Mouse (Mus musculus): Measurements from ENCODE around the gene Pla2g4b. TPM values are rescaled to one million over a fixed set of nuclear protein-coding genes. Genes with fewer than 3 reads are reported as not detected.

The Pla2g4b gene
- total and polyA plus RNA-seq, 3 experiments, result 0.90 to 2.7 (median 2.5) TPM

DNA sequence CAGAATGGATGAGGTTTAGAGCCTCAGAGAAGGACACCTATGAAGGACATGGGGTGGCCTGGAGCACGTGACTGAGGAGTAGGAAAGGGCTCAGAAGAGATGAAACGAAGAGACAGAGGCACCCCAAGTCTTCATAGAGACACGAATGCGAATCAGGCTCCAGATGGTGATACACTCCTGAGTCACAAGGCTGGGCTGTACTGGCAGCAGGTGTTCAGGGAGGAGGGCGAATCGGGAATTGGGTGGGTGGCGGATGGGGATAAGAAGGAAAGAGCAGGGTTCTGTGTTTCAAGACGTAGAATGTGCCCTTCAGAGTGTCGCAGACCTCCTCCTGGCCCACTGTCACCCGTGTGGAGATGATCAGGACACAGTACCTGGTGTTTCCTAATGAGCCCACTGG, 32.0 kb downstream of the Pla2g4b start:
- Histone ChIP-seq H3K27ac (ENCODE audit: insufficient read depth, low read depth) (no peak overlapping the region), H3K27me3 (replicated peaks) (peaks cover 32% of the 10 kb centered on the region), H3K9ac (ENCODE audit: insufficient read depth, low read depth) (no peak overlapping the region), H3K4me1 (ENCODE audit: control insufficient read depth in 1 of 2, insufficient read depth in 2 of 2) (no peaks in the 10 kb centered on the region; a peak in 1 of 4 replicates), H3K9me3 (replicated peaks; ENCODE audit: low read length) (no peaks in the 10 kb centered on the region), H3K36me3 (replicated peaks in 1 of 2; ENCODE audit: control insufficient read depth in 1 of 2, insufficient read depth in 1 of 2, low read length in 1 of 2) (no peaks in the 10 kb centered on the region), H3K4me3 (replicated peaks in 1 of 3; ENCODE audit: low read depth in 2 of 3, low read length in 2 of 3, poor library complexity in 1 of 3) (no peak overlapping the region), H3K79me2 (replicated peaks; ENCODE audit: control insufficient read depth, extremely low read depth, insufficient read depth, poor library complexity, severe bottlenecking) (no peaks in the 10 kb centered on the region), H3K4me2 (ENCODE audit: insufficient read depth, low read depth, poor library complexity, severe bottlenecking) (no peak overlapping the region)
- TF ChIP-seq ZNF384 (IDR thresholded peaks at IDR 0.05; ENCODE audit: low read depth, low read length) (no peak), ZMIZ1 (IDR thresholded peaks at IDR 0.05; ENCODE audit: low read depth, low read length) (no peak), JUND (conservative IDR thresholded peaks at IDR 0.05; ENCODE audit: low read depth, low read length) (no peak), KAT2A (IDR thresholded peaks at IDR 0.05; ENCODE audit: insufficient replicate concordance, low read length) (no peak), MXI1 (IDR thresholded peaks at IDR 0.05; ENCODE audit: low read depth, low read length) (no peak), MEF2A (IDR thresholded peaks at IDR 0.05; ENCODE audit: borderline replicate concordance, low read depth, low read length) (no peak), HCFC1 (IDR thresholded peaks at IDR 0.05; ENCODE audit: low read depth, low read length) (no peak), PAX5 (IDR thresholded peaks at IDR 0.05; ENCODE audit: low read length) (no peak), MAFK (IDR thresholded peaks at IDR 0.05; ENCODE audit: insufficient replicate concordance, low read length) (no peak), EP300 (IDR thresholded peaks at IDR 0.05; ENCODE audit: low read length) (no peak), JUN (IDR thresholded peaks at IDR 0.05; ENCODE audit: insufficient read depth, low read depth, low read length) (no peak), IRF4 (IDR thresholded peaks at IDR 0.05; ENCODE audit: low read depth, low read length) (no peak), UBTF (IDR thresholded peaks at IDR 0.05; ENCODE audit: low read depth, low read length) (no peak), NRF1 (IDR thresholded peaks at IDR 0.05; ENCODE audit: low read depth, low read length) (no peak), SMC3 (IDR thresholded peaks at IDR 0.05; ENCODE audit: low read depth, low read length) (no peak), SIN3A (IDR thresholded peaks at IDR 0.05; ENCODE audit: low read length) (no peak), NELFE (IDR thresholded peaks at IDR 0.05; ENCODE audit: low read depth, low read length) (no peak)
- in situ Hi-C loops (cut with MboI; ENCODE audit: low pct_ligation_motif_present, low pct_unique_long_range_greater_than_20kb, low sequenced_read_pairs) (no loop called here), dilution Hi-C loops (cut with MboI; ENCODE audit: extremely low pct_ligation_motif_present, extremely low pct_unique_long_range_greater_than_20kb, low sequenced_read_pairs) (no loop called here)
- DNase-seq (ENCODE audit: extremely low read depth), result no peak

DNA sequence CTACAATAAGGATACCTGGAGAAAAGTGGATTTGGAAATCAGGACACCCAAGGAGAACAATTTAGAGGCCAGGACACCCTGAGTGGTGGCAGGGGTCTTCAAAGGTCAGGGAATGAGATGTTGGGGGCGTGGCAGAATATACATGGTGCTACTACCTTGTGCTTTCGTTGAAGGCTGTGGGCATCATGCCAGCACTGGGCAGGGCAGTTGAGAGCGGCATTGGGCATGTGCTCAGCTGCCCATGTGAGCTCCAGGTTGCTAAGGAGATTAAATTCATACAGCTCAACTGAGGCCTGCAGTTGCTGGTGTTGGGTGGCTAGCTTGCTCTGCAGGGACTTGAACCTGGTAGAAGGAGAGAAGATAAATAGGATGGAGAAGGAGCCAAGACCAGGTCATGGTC, 33.0 kb downstream of the Pla2g4b start:
- no peak overlapping the region for H3K4me2 ChIP-seq (ENCODE audit: insufficient read depth, low read depth, poor library complexity, severe bottlenecking)
- H3K4me1 ChIP-seq (ENCODE audit: control insufficient read depth in 1 of 2, insufficient read depth in 2 of 2), result no peaks in the 10 kb centered on the region; a peak in 1 of 4 replicates
- in situ Hi-C loops (cut with MboI; ENCODE audit: low pct_ligation_motif_present, low pct_unique_long_range_greater_than_20kb, low sequenced_read_pairs) (no loop called here), dilution Hi-C loops (cut with MboI; ENCODE audit: extremely low pct_ligation_motif_present, extremely low pct_unique_long_range_greater_than_20kb, low sequenced_read_pairs) (no loop called here)
- no peaks in the 10 kb centered on the region for H3K36me3 ChIP-seq (replicated peaks in 1 of 2; ENCODE audit: control insufficient read depth in 1 of 2, insufficient read depth in 1 of 2, low read length in 1 of 2)
- no peak for DNase-seq (ENCODE audit: extremely low read depth)
- no peak for TF ChIP-seq IRF4 (IDR thresholded peaks at IDR 0.05; ENCODE audit: low read depth, low read length)
- no peaks in the 10 kb centered on the region for H3K9me3 ChIP-seq (replicated peaks; ENCODE audit: low read length)
- peaks cover 35% of the 10 kb centered on the region for H3K27me3 ChIP-seq (replicated peaks)
- H3K4me3 ChIP-seq (replicated peaks in 1 of 3; ENCODE audit: low read depth in 2 of 3, low read length in 2 of 3, poor library complexity in 1 of 3), result no peak overlapping the region
- H3K27ac ChIP-seq (ENCODE audit: insufficient read depth, low read depth), result no peak overlapping the region
- no peaks in the 10 kb centered on the region for H3K79me2 ChIP-seq (replicated peaks; ENCODE audit: control insufficient read depth, extremely low read depth, insufficient read depth, poor library complexity, severe bottlenecking)
- no peak overlapping the region for H3K9ac ChIP-seq (ENCODE audit: insufficient read depth, low read depth)

All from CH12.LX (cell line).